Mouse (Mus musculus) ES-Bruce4 (cell line): ENCODE measurements around the gene Ttbk2. TPM values are rescaled to one million over a fixed set of nuclear protein-coding genes. Genes with fewer than 3 reads are reported as not detected.

Experiments used
- H3K27ac ChIP-seq: 2 replicates; pipeline ENCODE4 v1.5.1; 2012; ENCODE audit warnings: low read length, inconsistent platforms; ENCODE audit not compliant: insufficient read depth
- H3K27me3 ChIP-seq: 2 replicates; pipeline ENCODE4 v1.6.1; 2012; ENCODE audit warnings: mild to moderate bottlenecking, low read length, inconsistent platforms; ENCODE audit not compliant: control insufficient read depth, poor library complexity, insufficient read depth, severe bottlenecking
- H3K36me3 ChIP-seq: 2 replicates; pipeline ENCODE4 v1.6.1; 2012; ENCODE audit warnings: inconsistent platforms, mild to moderate bottlenecking, low read length, moderate library complexity; ENCODE audit not compliant: control insufficient read depth, poor library complexity, insufficient read depth, severe bottlenecking
- H3K4me1 ChIP-seq: one replicate; pipeline ENCODE4 v1.8.1; 2011; ENCODE audit warnings: low read length; ENCODE audit not compliant: control insufficient read depth, insufficient read depth
- H3K4me3 ChIP-seq: 2 replicates; pipeline ENCODE4 v1.5.1; 2011; ENCODE audit warnings: low read depth, mild to moderate bottlenecking, low read length
- H3K9ac ChIP-seq: 2 replicates; pipeline ENCODE4 v1.6.1; 2012; ENCODE audit warnings: low read depth, mild to moderate bottlenecking, inconsistent platforms; ENCODE audit not compliant: poor library complexity, severe bottlenecking
- H3K9me3 ChIP-seq: replicated peaks from 2 replicates; pipeline ENCODE4 v1.6.1; 2012; ENCODE audit warnings: mild to moderate bottlenecking, low read length, inconsistent platforms; ENCODE audit not compliant: control insufficient read depth, poor library complexity, insufficient read depth, severe bottlenecking
- CTCF ChIP-seq: IDR thresholded peaks from one replicate; pipeline ENCODE4 v1.8.1; 2011; ENCODE audit warnings: low read depth, low read length
- EP300 ChIP-seq: IDR thresholded peaks from 2 replicates; pipeline ENCODE4 v1.6.1; 2011; ENCODE audit warnings: low read depth, low read length; ENCODE audit not compliant: insufficient read depth
- POLR2A ChIP-seq: IDR thresholded peaks from one replicate; pipeline ENCODE4 v1.8.1; 2011; ENCODE audit warnings: low read length; ENCODE audit not compliant: insufficient read depth
- polyA plus RNA-seq: library from polyadenylated mRNA; stranded (reverse); fragments of >200 nt; gene quantifications from 2 replicates; pipeline ENCODE4 v1.2.4, GENCODE M21; 2011; ENCODE audit warnings: low read depth; ENCODE audit not compliant: missing spikeins, insufficient read depth, insufficient read length

Ttbk2 gene
- polyA plus RNA-seq, 1 experiment, result 13.0 TPM

DNA sequence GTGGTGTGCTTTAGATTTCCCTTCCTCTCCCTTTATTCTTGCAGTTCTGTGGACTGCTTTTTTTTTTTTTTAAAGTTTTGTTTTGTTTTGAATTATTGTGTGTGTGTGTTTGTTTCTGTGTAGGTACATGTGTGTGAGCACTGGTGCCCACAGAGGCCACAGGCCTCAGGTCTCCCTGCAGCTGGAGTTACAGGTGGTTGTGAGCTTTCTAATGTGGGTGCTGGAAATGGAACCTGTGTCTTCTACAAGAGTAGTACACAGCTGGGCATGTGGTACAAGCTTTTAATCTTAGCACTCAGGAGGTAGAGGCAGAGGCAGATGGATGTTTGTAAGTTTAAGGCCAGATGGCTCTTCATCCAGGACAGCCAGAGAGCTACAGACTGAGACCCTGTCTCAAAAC lies 143.4 kb downstream of the Ttbk2 start:
- no peak overlapping the region for H3K9ac ChIP-seq
- no peaks in the 10 kb centered on the region for H3K4me1 ChIP-seq
- TF ChIP-seq POLR2A (no peak), CTCF (no peak), EP300 (no peak)
- no peaks in the 10 kb centered on the region for H3K27me3 ChIP-seq
- H3K9me3 ChIP-seq, result no peaks in the 10 kb centered on the region
- H3K27ac ChIP-seq, result no peak overlapping the region
- H3K4me3 ChIP-seq, result no peak overlapping the region
- H3K36me3 ChIP-seq, result no peaks in the 10 kb centered on the region

DNA sequence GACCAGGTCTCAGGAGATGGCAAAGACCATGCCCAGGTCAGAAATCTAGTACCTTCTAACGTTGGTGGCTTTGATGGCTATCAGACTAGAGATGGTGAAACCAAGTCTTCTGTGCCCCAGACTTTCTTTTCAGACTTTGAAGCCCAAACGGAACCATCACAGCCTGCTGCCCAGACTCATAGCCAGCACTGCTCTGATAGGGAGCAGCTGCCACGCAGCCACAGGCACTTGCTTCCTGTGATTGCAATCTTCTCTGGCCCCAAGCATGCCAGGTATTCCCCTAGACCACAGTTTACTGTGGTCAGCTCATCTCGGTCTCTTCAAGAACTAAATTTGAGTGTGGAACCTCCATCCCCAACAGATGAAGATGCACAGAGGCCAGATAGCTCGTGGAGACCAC lies 147.7 kb downstream of the Ttbk2 start:
- H3K4me3 ChIP-seq, result no peak overlapping the region
- H3K27ac ChIP-seq, result no peak overlapping the region
- H3K4me1 ChIP-seq, result no peaks in the 10 kb centered on the region
- H3K27me3 ChIP-seq, result no peaks in the 10 kb centered on the region
- no peaks in the 10 kb centered on the region for H3K9me3 ChIP-seq
- H3K36me3 ChIP-seq, result no peaks in the 10 kb centered on the region
- TF ChIP-seq EP300, result no peak
- H3K9ac ChIP-seq, result no peak overlapping the region

DNA sequence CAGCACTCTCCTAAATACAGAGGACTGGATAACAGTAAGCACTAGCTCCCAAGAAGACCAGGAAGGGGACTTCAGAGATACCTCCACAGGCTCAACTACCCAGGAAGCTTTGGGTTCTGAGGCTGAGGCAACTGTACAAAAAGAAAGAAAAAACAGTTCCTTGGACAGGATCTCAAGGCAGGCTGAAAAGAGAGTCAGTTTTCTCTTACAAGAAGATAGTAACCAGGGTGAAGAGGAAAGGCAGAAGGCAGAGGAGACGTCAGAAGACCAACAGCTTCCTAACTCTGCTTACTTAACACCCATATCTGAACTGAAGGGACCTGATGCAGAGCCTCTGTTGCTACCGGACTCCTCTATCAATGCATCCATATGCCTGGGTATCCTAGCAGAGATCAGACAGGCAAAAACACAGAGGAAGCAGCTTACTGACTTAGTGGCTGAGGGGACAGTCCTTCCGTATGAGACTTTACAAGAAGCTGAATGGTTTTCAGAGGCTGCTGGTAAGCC lies 150.0 kb downstream of the Ttbk2 start:
- H3K4me3 ChIP-seq, result no peak overlapping the region
- H3K4me1 ChIP-seq, result no peaks in the 10 kb centered on the region
- no peaks in the 10 kb centered on the region for H3K9me3 ChIP-seq
- H3K9ac ChIP-seq, result no peak overlapping the region
- TF ChIP-seq CTCF, result no peak
- no peak for TF ChIP-seq EP300
- H3K27ac ChIP-seq, result no peak overlapping the region
- H3K36me3 ChIP-seq, result no peaks in the 10 kb centered on the region
- H3K27me3 ChIP-seq, result no peaks in the 10 kb centered on the region

DNA sequence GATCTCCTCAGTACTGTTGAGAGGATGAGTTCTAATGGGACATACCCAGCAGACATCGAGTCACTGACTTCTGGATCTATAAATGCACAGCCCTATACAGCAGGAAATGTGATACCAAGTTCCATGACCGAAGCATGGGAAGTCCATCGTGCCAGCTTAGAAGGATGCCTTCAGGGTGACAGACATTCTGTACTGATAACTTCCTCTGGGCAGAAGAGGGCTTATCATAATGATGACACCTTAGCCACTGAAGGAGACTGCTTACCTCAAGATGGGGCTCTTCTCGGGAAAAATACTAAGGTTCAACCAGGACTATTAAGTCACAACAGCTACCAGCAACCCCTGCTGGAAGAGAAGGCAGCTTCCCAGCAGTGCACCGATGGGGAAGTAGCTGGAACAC lies 152.6 kb downstream of the Ttbk2 start:
- H3K27ac ChIP-seq, result no peak overlapping the region
- H3K27me3 ChIP-seq, result no peaks in the 10 kb centered on the region
- no peaks in the 10 kb centered on the region for H3K36me3 ChIP-seq
- H3K9me3 ChIP-seq, result no peaks in the 10 kb centered on the region
- H3K4me1 ChIP-seq, result no peaks in the 10 kb centered on the region
- no peak overlapping the region for H3K9ac ChIP-seq
- no peak overlapping the region for H3K4me3 ChIP-seq
- no peak for TF ChIP-seq EP300
- no peak for TF ChIP-seq POLR2A
- no peak for TF ChIP-seq CTCF

Other genes with a start within 250 kb of the Ttbk2 start
- gene Haus2, start 241.2 kb downstream of the Ttbk2 start, polyA plus RNA-seq, result 34.3 and 34.5 TPM in 2 replicates
- 17.2 and 18.7 TPM in 2 replicates for gene Lrrc57, start 241.1 kb downstream of the Ttbk2 start, polyA plus RNA-seq
- 4.0 and 4.4 TPM in 2 replicates for gene Stard9, start 221.5 kb downstream of the Ttbk2 start, polyA plus RNA-seq
- 17.0 and 19.7 TPM in 2 replicates for gene Cdan1, start 476 bp downstream of the Ttbk2 start, polyA plus RNA-seq
- gene Ubr1, start 120.1 kb upstream of the Ttbk2 start, polyA plus RNA-seq, result 29.5 and 30.6 TPM in 2 replicates
- 4.0 and 9.5 TPM in 2 replicates for gene Tmem62, start 126.4 kb upstream of the Ttbk2 start, polyA plus RNA-seq
- gene Ccndbp1, start 157.8 kb upstream of the Ttbk2 start, polyA plus RNA-seq, result 30.9 and 33.9 TPM in 2 replicates
- gene Epb42, start 186.5 kb upstream of the Ttbk2 start, polyA plus RNA-seq, result not detected in 2 replicates
- not detected in 2 replicates for gene Tgm5, start 235.2 kb upstream of the Ttbk2 start, polyA plus RNA-seq